Mouse (Mus musculus) lung, postnatal 0 days (tissue): Measurements from ENCODE around the gene Grb10. TPM values are rescaled to one million over a fixed set of nuclear protein-coding genes. Genes with fewer than 3 reads are reported as not detected.
A peak's percentile ranks its signal among the peaks of the same experiment; 100 is the strongest.

ENCODE experiments used
- ATAC-seq: fragments of 200-750 bp; cut with Nextera tagmentation; 2 replicates; pipeline ENCODE4 v1.8.0; 2017; ENCODE audit warnings: moderate library complexity
- DNase-seq: peaks from one replicate; pipeline ENCODE4 v3.0.0-alpha.2; 2016; ENCODE audit warnings: low spot score
- H3K27ac ChIP-seq: fragments of 300-500 bp; sonication (generic); 2 replicates; pipeline ENCODE4 v1.5.1; 2014; ENCODE audit warnings: antibody characterized with exemption, mild to moderate bottlenecking, low read length, mixed read lengths
- H3K27me3 ChIP-seq: fragments of 300-500 bp; sonication (generic); replicated peaks from 2 replicates; pipeline ENCODE4 v1.6.1; 2014; ENCODE audit warnings: low read length, mixed read lengths; ENCODE audit not compliant: insufficient read depth
- H3K36me3 ChIP-seq: fragments of 300-500 bp; sonication (generic); 2 replicates; pipeline ENCODE4 v1.6.1; 2014; ENCODE audit warnings: low read length, mixed read lengths; ENCODE audit not compliant: insufficient read depth
- H3K4me1 ChIP-seq: fragments of 300-500 bp; sonication (generic); 2 replicates; pipeline ENCODE4 v1.6.1; 2014; ENCODE audit warnings: antibody characterized with exemption, low read depth, low read length, mixed read lengths; ENCODE audit not compliant: insufficient read depth
- H3K4me2 ChIP-seq: fragments of 300-500 bp; sonication (generic); replicated peaks from 2 replicates; pipeline ENCODE4 v1.6.1; 2014; ENCODE audit warnings: low read depth, mild to moderate bottlenecking, low read length, moderate library complexity, mixed read lengths
- H3K4me3 ChIP-seq: fragments of 300-500 bp; sonication (generic); 2 replicates; pipeline ENCODE4 v1.5.1; 2014; ENCODE audit warnings: low read depth, low read length
- H3K9ac ChIP-seq: fragments of 300-500 bp; sonication (generic); replicated peaks from 2 replicates; pipeline ENCODE4 v1.6.1; 2014; ENCODE audit warnings: low read depth, mild to moderate bottlenecking
- H3K9me3 ChIP-seq: fragments of 300-500 bp; sonication (generic); 2 replicates; pipeline ENCODE4 v1.6.1; 2016; ENCODE audit warnings: low read length, mixed read lengths
- CTCF ChIP-seq: IDR thresholded peaks from 2 replicates; pipeline ENCODE4 v1.5.1; 2016; ENCODE audit warnings: antibody characterized with exemption, mild to moderate bottlenecking
- EP300 ChIP-seq: IDR thresholded peaks from 2 replicates; pipeline ENCODE4 v1.6.1; 2016; ENCODE audit warnings: antibody characterized with exemption, mild to moderate bottlenecking, control low read depth
- WGBS: fragments of 180-500 bp; shearing (Covaris S2); extraction: QIAGEN DNeasy Blood & Tissue Kit; methylation state at CpG from one replicate; pipeline ENCODE4 v1.1.7; 2014; 5-methylcytosine and 5-hydroxymethylcytosine counted together
- polyA plus RNA-seq: library from polyadenylated mRNA; unstranded; fragments of >200 nt; fragmentation: Nextera tagmentation; extraction: Ambion mirVana; gene quantifications from 2 replicates; pipeline ENCODE4 v1.2.1, GENCODE M21; 2015

The Grb10 gene
- polyA plus RNA-seq, 1 experiment from 2014 or later = 86.9 TPM

GRCm38 (mm10) chr11:11948988-11949365 lies 89.5 kb downstream of the Grb10 start:
- ATAC-seq (peak; percentile 93), DNase-seq (peak; percentile 85)
- H3K36me3 ChIP-seq = peaks cover 9% of the 10 kb centered on the region; the same call in 1 of the 2 replicates
- no peaks in the 10 kb centered on the region for H3K9me3 ChIP-seq
- peak overlapping the region; percentile 62 for H3K27ac ChIP-seq
- no peak overlapping the region for H3K9ac ChIP-seq
- no peak overlapping the region for H3K4me2 ChIP-seq
- WGBS = 48% methylated on average over 4 of the region's 4 CpGs
- no peak for TF ChIP-seq EP300
- no peak for TF ChIP-seq CTCF
- peaks cover 14% of the 10 kb centered on the region for H3K4me1 ChIP-seq
- no peaks in the 10 kb centered on the region for H3K27me3 ChIP-seq
- no peak overlapping the region for H3K4me3 ChIP-seq

- Histone ChIP-seq H3K9ac (no peak overlapping the region), H3K4me1 (peaks cover 11% of the 10 kb centered on the region), H3K4me3 (no peak overlapping the region), H3K27ac (peak overlapping the region; percentile 62), H3K36me3 (peaks cover 9% of the 10 kb centered on the region; the same call in 1 of the 2 replicates), H3K9me3 (no peaks in the 10 kb centered on the region), H3K4me2 (no peak overlapping the region), H3K27me3 (no peaks in the 10 kb centered on the region)
- no peak for TF ChIP-seq CTCF
- TF ChIP-seq EP300 = no peak
- no peak for DNase-seq
- WGBS = 26% methylated on average over 9 of the region's 9 CpGs
- 0 out of 2 replicates have a peak, but pooled peaks have one; percentile 13 for ATAC-seq
Measured at GRCm38 (mm10) chr11:11948321-11948987, 90.0 kb downstream of the Grb10 start.

- Histone ChIP-seq H3K4me3 (no peak overlapping the region), H3K4me2 (no peak overlapping the region), H3K27ac (peak overlapping the region; percentile 62; the same call in 1 of the 2 replicates), H3K36me3 (peaks cover 9% of the 10 kb centered on the region; the same call in 1 of the 2 replicates), H3K27me3 (no peaks in the 10 kb centered on the region), H3K9me3 (no peaks in the 10 kb centered on the region), H3K4me1 (peaks cover 9% of the 10 kb centered on the region), H3K9ac (no peak overlapping the region)
- ATAC-seq = no peak
- DNase-seq = no peak
- TF ChIP-seq EP300 = no peak
- 52% methylated on average over 5 of the region's 5 CpGs for WGBS
Measured at GRCm38 (mm10) chr11:11947857-11948256, 90.6 kb downstream of the Grb10 start.

- ATAC-seq (no peak), DNase-seq (no peak)
- Histone ChIP-seq H3K27ac (no peak overlapping the region), H3K9ac (no peak overlapping the region), H3K4me1 (peaks cover 6% of the 10 kb centered on the region), H3K27me3 (no peaks in the 10 kb centered on the region), H3K9me3 (no peaks in the 10 kb centered on the region), H3K4me2 (no peak overlapping the region), H3K4me3 (no peak overlapping the region), H3K36me3 (peaks cover 9% of the 10 kb centered on the region; the same call in 1 of the 2 replicates)
- TF ChIP-seq CTCF (no peak), EP300 (no peak)
- whole genome bisulfite sequencing = 66% methylated on average over 4 of the region's 4 CpGs
Measured at GRCm38 (mm10) chr11:11945766-11946165, 92.7 kb downstream of the Grb10 start.

GRCm38 (mm10) chr11:11944814-11945213 lies 93.7 kb downstream of the Grb10 start:
- WGBS = 90% methylated on average over 4 of the region's 4 CpGs
- no peaks in the 10 kb centered on the region for H3K27me3 ChIP-seq
- no peak overlapping the region for H3K27ac ChIP-seq
- TF ChIP-seq CTCF (no peak), EP300 (no peak)
- DNase-seq = no peak
- no peak overlapping the region for H3K4me3 ChIP-seq
- no peak for ATAC-seq
- no peak overlapping the region for H3K4me2 ChIP-seq
- H3K36me3 ChIP-seq = peaks cover 9% of the 10 kb centered on the region; the same call in 1 of the 2 replicates
- H3K9me3 ChIP-seq = no peaks in the 10 kb centered on the region
- H3K9ac ChIP-seq = no peak overlapping the region
- peaks cover 6% of the 10 kb centered on the region for H3K4me1 ChIP-seq

- H3K4me3 ChIP-seq = no peak overlapping the region
- H3K36me3 ChIP-seq = peaks cover 9% of the 10 kb centered on the region; the same call in 1 of the 2 replicates
- ATAC-seq (no peak), DNase-seq (no peak)
- no peaks in the 10 kb centered on the region for H3K27me3 ChIP-seq
- H3K4me1 ChIP-seq = peaks cover 6% of the 10 kb centered on the region
- no peak overlapping the region for H3K4me2 ChIP-seq
- no peak overlapping the region for H3K9ac ChIP-seq
- TF ChIP-seq EP300 (no peak), CTCF (no peak)
- H3K27ac ChIP-seq = no peak overlapping the region
- H3K9me3 ChIP-seq = no peaks in the 10 kb centered on the region
Measured at GRCm38 (mm10) chr11:11944082-11944349, 94.5 kb downstream of the Grb10 start.
